Mouse (Mus musculus) spleen, adult 2 months (tissue): ENCODE results near the gene Wnt6.

Source experiments
- CTCF ChIP-seq: fragments of 200-500 bp; IDR thresholded peaks from 2 replicates; pipeline ENCODE4 v1.5.1; 2011; ENCODE audit warnings: mild to moderate bottlenecking, inconsistent platforms; ENCODE audit not compliant: insufficient read depth, insufficient read length, insufficient replicate concordance; ENCODE audit errors: extremely low read depth
- POLR2A ChIP-seq: fragments of 200-500 bp; IDR thresholded peaks from 2 replicates; pipeline ENCODE4 v1.6.1; 2011; ENCODE audit warnings: low read depth, low read length, inconsistent platforms

- TF ChIP-seq POLR2A (no peak), CTCF (no peak)
Observed at GRCm38 (mm10) chr1:74792831-74793660, 21.4 kb downstream of the Wnt6 start.
